Mouse (Mus musculus): ENCODE data around the gene Fam43b. TPM values are rescaled to one million over a fixed set of nuclear protein-coding genes. Genes with fewer than 3 reads are reported as not detected.

The Fam43b gene
- polyA plus RNA-seq, 1 experiment: not detected

DNA sequence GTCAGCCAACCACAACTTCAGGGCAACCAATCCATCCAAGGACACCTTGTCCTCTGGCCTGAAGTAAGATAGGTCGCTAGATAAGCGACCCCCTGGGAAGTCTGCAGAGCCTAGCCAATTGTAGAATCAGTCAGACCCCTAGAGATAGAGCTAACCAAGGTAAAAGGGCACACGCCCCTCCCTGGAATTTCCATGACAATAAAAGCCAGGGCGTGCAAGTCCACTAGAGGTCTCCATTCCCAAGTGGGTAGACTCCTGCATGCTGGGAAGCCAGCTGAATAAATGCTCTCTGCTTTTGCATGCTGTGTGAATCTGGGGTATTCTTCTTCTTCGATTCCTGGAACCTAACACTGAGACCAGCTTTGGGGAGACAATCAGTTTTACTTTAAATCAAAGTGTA lies 20.1 kb upstream of the Fam43b start:
- H3K79me3 ChIP-seq (ENCODE audit: low read depth): no peaks in the 10 kb centered on the region
- H3K36me3 ChIP-seq (ENCODE audit: control insufficient read depth, insufficient read depth): no peaks in the 10 kb centered on the region
- H3K27me3 ChIP-seq (ENCODE audit: control insufficient read depth, insufficient read depth, insufficient read length): peaks cover 74% of the 10 kb centered on the region
- TF ChIP-seq MYOG (IDR thresholded peaks at IDR 0.05; ENCODE audit: control insufficient read depth, extremely low read depth, insufficient read length): no peak
- no peak for TF ChIP-seq CEBPB (IDR thresholded peaks at IDR 0.05; ENCODE audit: low read depth)
- TF ChIP-seq MYOD1 (IDR thresholded peaks at IDR 0.05; ENCODE audit: control insufficient read depth, insufficient read length, low read depth): no peak
- TF ChIP-seq FOSL1 (IDR thresholded peaks at IDR 0.05; ENCODE audit: insufficient read depth, low read length, poor library complexity, severe bottlenecking): no peak
- TF ChIP-seq USF1 (IDR thresholded peaks at IDR 0.05; ENCODE audit: low read depth): no peak
- no peak for TF ChIP-seq CTCF (IDR thresholded peaks at IDR 0.05; ENCODE audit: control insufficient read depth, insufficient read depth, insufficient read length)
- no peak for TF ChIP-seq MAX (IDR thresholded peaks at IDR 0.05)
- H3ac ChIP-seq (ENCODE audit: control insufficient read depth, insufficient read length, low read depth): no peak overlapping the region
- no peaks in the 10 kb centered on the region for H3K79me2 ChIP-seq (ENCODE audit: control insufficient read depth, insufficient read depth)
- no peak overlapping the region for H3K4me3 ChIP-seq (ENCODE audit: insufficient read depth, poor library complexity, severe bottlenecking)

DNA sequence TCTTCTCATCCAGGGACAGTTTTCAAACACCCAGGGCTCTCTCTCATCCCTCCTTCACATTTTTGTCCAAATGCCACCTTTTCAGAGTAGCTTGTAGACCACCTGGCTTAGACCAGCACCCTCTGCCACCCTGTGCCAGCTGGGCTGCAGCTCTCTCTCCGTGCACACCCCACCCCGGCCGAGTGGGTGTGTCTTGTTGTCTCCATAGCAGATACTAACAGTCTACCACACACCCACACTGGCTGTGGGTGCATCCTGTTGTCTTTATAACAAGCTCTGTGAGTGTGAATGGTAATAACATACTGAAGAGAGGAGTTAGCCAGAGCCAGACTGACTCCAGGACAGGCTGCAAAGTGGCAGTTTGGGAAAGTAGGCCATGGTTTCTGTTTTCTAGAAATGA lies 19.7 kb upstream of the Fam43b start:
- Histone ChIP-seq H3K79me3 (ENCODE audit: low read depth) (no peaks in the 10 kb centered on the region), H3K79me2 (ENCODE audit: control insufficient read depth, insufficient read depth) (no peaks in the 10 kb centered on the region), H3K36me3 (ENCODE audit: control insufficient read depth, insufficient read depth) (no peaks in the 10 kb centered on the region), H3K27me3 (ENCODE audit: control insufficient read depth, insufficient read depth, insufficient read length) (peaks cover 74% of the 10 kb centered on the region), H3ac (ENCODE audit: control insufficient read depth, insufficient read length, low read depth) (no peak overlapping the region), H3K4me3 (ENCODE audit: insufficient read depth, poor library complexity, severe bottlenecking) (no peak overlapping the region)
- TF ChIP-seq CTCF (IDR thresholded peaks at IDR 0.05; ENCODE audit: control insufficient read depth, insufficient read depth, insufficient read length) (no peak), FOSL1 (IDR thresholded peaks at IDR 0.05; ENCODE audit: insufficient read depth, low read length, poor library complexity, severe bottlenecking) (no peak), USF1 (IDR thresholded peaks at IDR 0.05; ENCODE audit: low read depth) (no peak), MAX (IDR thresholded peaks at IDR 0.05) (no peak), MYOG (IDR thresholded peaks at IDR 0.05; ENCODE audit: control insufficient read depth, extremely low read depth, insufficient read length) (no peak), MYOD1 (IDR thresholded peaks at IDR 0.05; ENCODE audit: control insufficient read depth, insufficient read length, low read depth) (no peak), CEBPB (IDR thresholded peaks at IDR 0.05; ENCODE audit: low read depth) (no peak)

DNA sequence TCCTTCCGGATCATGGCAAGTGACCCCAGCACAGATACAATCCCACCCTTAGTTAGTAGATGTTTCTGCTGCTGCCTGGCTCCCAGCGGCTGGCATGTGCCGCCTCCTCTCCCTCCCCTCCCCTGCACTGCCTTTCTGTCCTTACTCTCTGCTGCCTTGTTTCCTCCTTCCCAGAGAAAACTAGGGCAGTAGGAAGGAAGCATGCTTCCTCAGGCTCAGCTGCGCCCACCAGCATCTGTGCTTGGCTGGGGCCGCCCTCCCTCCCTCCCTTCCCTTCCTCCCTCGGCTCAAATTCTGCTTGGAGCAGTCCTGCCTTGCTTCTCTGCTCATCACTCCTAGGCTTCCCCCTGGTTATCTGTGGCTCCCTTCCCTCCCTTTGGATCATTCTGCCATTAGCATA lies 18.4 kb upstream of the Fam43b start:
- no peak for TF ChIP-seq USF1 (IDR thresholded peaks at IDR 0.05; ENCODE audit: low read depth)
- H3K4me3 ChIP-seq (ENCODE audit: insufficient read depth, poor library complexity, severe bottlenecking): no peak overlapping the region
- no peaks in the 10 kb centered on the region for H3K79me2 ChIP-seq (ENCODE audit: control insufficient read depth, insufficient read depth)
- H3K36me3 ChIP-seq (ENCODE audit: control insufficient read depth, insufficient read depth): no peaks in the 10 kb centered on the region
- no peaks in the 10 kb centered on the region for H3K79me3 ChIP-seq (ENCODE audit: low read depth)
- H3K27me3 ChIP-seq (ENCODE audit: control insufficient read depth, insufficient read depth, insufficient read length): peaks cover 70% of the 10 kb centered on the region
- no peak overlapping the region for H3ac ChIP-seq (ENCODE audit: control insufficient read depth, insufficient read length, low read depth)

DNA sequence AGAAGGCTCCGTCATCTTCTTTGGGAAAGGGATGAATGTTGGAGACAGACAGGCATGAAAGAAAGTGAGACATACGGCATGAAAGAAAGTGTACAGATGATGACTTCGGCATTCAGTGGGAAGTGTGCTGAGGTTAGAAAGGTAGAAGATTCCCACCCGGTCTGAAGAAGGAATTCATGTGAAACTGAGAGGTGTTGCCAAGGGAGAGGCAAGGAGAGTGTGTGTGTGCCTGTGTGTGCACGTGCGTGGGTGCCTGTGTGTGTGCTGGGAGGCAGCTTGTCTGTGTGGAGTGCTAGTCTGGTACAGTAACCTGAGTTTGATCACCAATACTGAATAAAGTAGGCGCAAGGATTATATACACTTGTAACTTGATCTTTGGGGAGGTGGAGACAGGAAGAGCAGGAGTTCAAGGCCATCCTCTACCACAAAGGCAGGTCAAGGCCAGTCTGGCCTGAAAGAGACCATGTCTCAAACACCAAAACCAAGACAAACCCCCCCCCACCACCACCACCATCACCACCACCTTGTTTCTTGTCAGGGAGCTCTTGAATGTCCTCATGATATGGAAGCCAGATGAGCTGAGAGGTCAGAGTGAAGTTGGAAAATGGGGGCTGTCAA lies 15.3 kb upstream of the Fam43b start:
- H3ac ChIP-seq (ENCODE audit: control insufficient read depth, insufficient read length, low read depth): no peak overlapping the region
- H3K79me2 ChIP-seq (ENCODE audit: control insufficient read depth, insufficient read depth): no peaks in the 10 kb centered on the region
- H3K4me3 ChIP-seq (ENCODE audit: insufficient read depth, poor library complexity, severe bottlenecking): no peak overlapping the region
- H3K27me3 ChIP-seq (ENCODE audit: control insufficient read depth, insufficient read depth, insufficient read length): peaks cover 60% of the 10 kb centered on the region
- no peaks in the 10 kb centered on the region for H3K79me3 ChIP-seq (ENCODE audit: low read depth)
- no peaks in the 10 kb centered on the region for H3K36me3 ChIP-seq (ENCODE audit: control insufficient read depth, insufficient read depth)
- TF ChIP-seq CEBPB (IDR thresholded peaks at IDR 0.05; ENCODE audit: low read depth) (no peak), FOSL1 (IDR thresholded peaks at IDR 0.05; ENCODE audit: insufficient read depth, low read length, poor library complexity, severe bottlenecking) (no peak)

DNA sequence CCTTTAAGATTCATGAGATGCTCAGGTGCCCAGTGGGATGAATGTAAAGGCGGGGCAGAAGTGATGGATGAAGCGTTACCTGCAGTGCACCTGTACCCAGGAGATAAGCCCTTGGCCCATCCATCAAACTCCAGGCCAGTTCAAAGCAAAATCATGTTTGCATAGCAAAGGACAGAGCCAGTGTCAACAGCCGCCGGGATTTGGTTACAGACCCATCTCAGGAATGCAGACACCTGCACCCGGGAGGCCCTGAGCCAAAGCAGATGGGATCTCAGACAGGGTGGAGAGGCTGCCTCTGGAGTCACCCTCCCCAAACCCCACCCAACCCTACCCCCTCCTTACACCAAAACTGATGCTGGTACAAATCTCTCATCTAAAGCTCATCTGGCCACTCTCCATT lies 14.7 kb upstream of the Fam43b start:
- Histone ChIP-seq H3K27me3 (ENCODE audit: control insufficient read depth, insufficient read depth, insufficient read length) (peaks cover 57% of the 10 kb centered on the region), H3ac (ENCODE audit: control insufficient read depth, insufficient read length, low read depth) (no peak overlapping the region), H3K36me3 (ENCODE audit: control insufficient read depth, insufficient read depth) (no peaks in the 10 kb centered on the region), H3K79me2 (ENCODE audit: control insufficient read depth, insufficient read depth) (no peaks in the 10 kb centered on the region), H3K79me3 (ENCODE audit: low read depth) (no peaks in the 10 kb centered on the region), H3K4me3 (ENCODE audit: insufficient read depth, poor library complexity, severe bottlenecking) (no peak overlapping the region)
- TF ChIP-seq MYOG (IDR thresholded peaks at IDR 0.05; ENCODE audit: control insufficient read depth, extremely low read depth, insufficient read length) (no peak), FOSL1 (IDR thresholded peaks at IDR 0.05; ENCODE audit: insufficient read depth, low read length, poor library complexity, severe bottlenecking) (no peak)

DNA sequence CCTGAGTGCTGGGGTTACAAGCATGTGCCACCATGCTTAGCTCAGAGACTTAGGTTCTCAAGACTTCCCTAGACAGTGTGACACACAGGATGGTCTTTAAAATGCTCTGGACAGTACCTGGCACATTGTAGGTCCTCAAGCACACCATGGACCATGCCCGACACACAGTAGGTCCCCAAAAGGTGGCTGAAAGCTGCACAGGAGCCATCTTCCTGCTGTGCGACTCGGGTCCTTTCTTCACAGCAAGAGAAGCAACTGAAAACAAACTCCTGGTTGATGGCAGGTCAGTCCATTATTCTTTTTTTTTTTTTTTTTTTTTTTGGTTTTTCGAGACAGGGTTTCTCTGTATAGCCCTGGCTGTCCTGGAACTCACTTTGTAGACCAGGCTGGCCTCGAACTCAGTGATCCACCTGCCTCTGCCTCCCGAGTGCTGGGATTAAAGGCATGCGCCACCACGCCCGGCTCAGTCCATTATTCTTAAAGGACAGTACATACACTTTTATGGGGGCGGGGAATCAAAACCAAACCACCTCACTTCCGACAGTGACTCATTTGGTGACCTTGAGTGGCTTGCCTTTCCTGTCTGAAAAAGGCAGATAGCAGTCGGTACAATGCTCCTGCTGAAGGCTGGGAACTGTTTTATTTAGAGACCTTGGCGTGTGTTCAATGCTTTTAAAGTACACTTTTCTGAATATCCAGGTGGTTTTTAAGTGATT lies 11.3 kb upstream of the Fam43b start:
- H3K4me3 ChIP-seq (ENCODE audit: insufficient read depth, poor library complexity, severe bottlenecking): no peak overlapping the region
- H3K79me2 ChIP-seq (ENCODE audit: control insufficient read depth, insufficient read depth): no peaks in the 10 kb centered on the region
- no peaks in the 10 kb centered on the region for H3K36me3 ChIP-seq (ENCODE audit: control insufficient read depth, insufficient read depth)
- H3K79me3 ChIP-seq (ENCODE audit: low read depth): no peaks in the 10 kb centered on the region
- peaks cover 31% of the 10 kb centered on the region for H3K27me3 ChIP-seq (ENCODE audit: control insufficient read depth, insufficient read depth, insufficient read length)
- TF ChIP-seq CTCF (IDR thresholded peaks at IDR 0.05; ENCODE audit: control insufficient read depth, insufficient read depth, insufficient read length): no peak
- TF ChIP-seq MYOD1 (IDR thresholded peaks at IDR 0.05; ENCODE audit: control insufficient read depth, insufficient read length, low read depth): no peak
- no peak for TF ChIP-seq USF1 (IDR thresholded peaks at IDR 0.05; ENCODE audit: low read depth)
- no peak for TF ChIP-seq MAX (IDR thresholded peaks at IDR 0.05)
- TF ChIP-seq FOSL1 (IDR thresholded peaks at IDR 0.05; ENCODE audit: insufficient read depth, low read length, poor library complexity, severe bottlenecking): no peak
- TF ChIP-seq CEBPB (IDR thresholded peaks at IDR 0.05; ENCODE audit: low read depth): no peak
- TF ChIP-seq MYOG (IDR thresholded peaks at IDR 0.05; ENCODE audit: control insufficient read depth, extremely low read depth, insufficient read length): no peak
- H3ac ChIP-seq (ENCODE audit: control insufficient read depth, insufficient read length, low read depth): no peak overlapping the region

Measured in C2C12 (cell line).